Mouse (Mus musculus): ENCODE measurements around the gene Ccdc39. TPM values are rescaled to one million over a fixed set of nuclear protein-coding genes. Genes with fewer than 3 reads are reported as not detected.

Ccdc39 gene
- polyA plus RNA-seq, 1 experiment = not detected

- Histone ChIP-seq H3K36me3 (replicated peaks; ENCODE audit: low read length) (no peaks in the 10 kb centered on the region), H3K9me3 (no peaks in the 10 kb centered on the region; the same call in 1 of the 2 replicates), H3K27me3 (replicated peaks) (no peaks in the 10 kb centered on the region), H3K4me1 (no peaks in the 10 kb centered on the region), H3K4me3 (replicated peaks) (no peak overlapping the region)
- TF ChIP-seq FLI1 (IDR thresholded peaks at IDR 0.05; ENCODE audit: low read length) (no peak), GATA1 (IDR thresholded peaks at IDR 0.05; ENCODE audit: borderline replicate concordance, low read length) (no peak)
Measured at GRCm38 (mm10) chr3:33864000-33864540, 20.0 kb upstream of the Ccdc39 start.

GRCm38 (mm10) chr3:33858939-33859338 is 14.8 kb upstream of the Ccdc39 start:
- H3K36me3 ChIP-seq (replicated peaks; ENCODE audit: low read length) = no peaks in the 10 kb centered on the region
- H3K4me3 ChIP-seq (replicated peaks) = no peak overlapping the region
- no peaks in the 10 kb centered on the region; the same call in 1 of the 2 replicates for H3K9me3 ChIP-seq
- H3K27me3 ChIP-seq (replicated peaks) = no peaks in the 10 kb centered on the region
- H3K4me1 ChIP-seq = no peaks in the 10 kb centered on the region
- TF ChIP-seq FLI1 (IDR thresholded peaks at IDR 0.05; ENCODE audit: low read length) = no peak
- no peak for TF ChIP-seq GATA1 (IDR thresholded peaks at IDR 0.05; ENCODE audit: borderline replicate concordance, low read length)

- H3K36me3 ChIP-seq (replicated peaks; ENCODE audit: low read length) = no peaks in the 10 kb centered on the region
- no peak for TF ChIP-seq GATA1 (IDR thresholded peaks at IDR 0.05; ENCODE audit: borderline replicate concordance, low read length)
- no peak for TF ChIP-seq FLI1 (IDR thresholded peaks at IDR 0.05; ENCODE audit: low read length)
Measured at GRCm38 (mm10) chr3:33853062-33853461, 9.0 kb upstream of the Ccdc39 start.

GRCm38 (mm10) chr3:33850856-33851255 is 6.7 kb upstream of the Ccdc39 start:
- Histone ChIP-seq H3K4me1 (no peaks in the 10 kb centered on the region), H3K27me3 (replicated peaks) (no peaks in the 10 kb centered on the region), H3K36me3 (replicated peaks; ENCODE audit: low read length) (no peaks in the 10 kb centered on the region), H3K4me3 (replicated peaks) (no peak overlapping the region), H3K9me3 (no peaks in the 10 kb centered on the region)
- TF ChIP-seq FLI1 (IDR thresholded peaks at IDR 0.05; ENCODE audit: low read length) (no peak), GATA1 (IDR thresholded peaks at IDR 0.05; ENCODE audit: borderline replicate concordance, low read length) (no peak)

More at GRCm38 (mm10) chr3:33853062-33853461, 9.0 kb upstream of the Ccdc39 start:
- Histone ChIP-seq H3K9me3 (no peaks in the 10 kb centered on the region), H3K4me1 (no peaks in the 10 kb centered on the region), H3K4me3 (replicated peaks) (no peak overlapping the region), H3K27me3 (replicated peaks) (no peaks in the 10 kb centered on the region)

GRCm38 (mm10) chr3:33846639-33847038 is 2.5 kb upstream of the Ccdc39 start:
- TF ChIP-seq GATA1 (IDR thresholded peaks at IDR 0.05; ENCODE audit: borderline replicate concordance, low read length) = no peak
- TF ChIP-seq FLI1 (IDR thresholded peaks at IDR 0.05; ENCODE audit: low read length) = no peak
- Histone ChIP-seq H3K4me1 (peaks cover 7% of the 10 kb centered on the region; the same call in 1 of the 2 replicates), H3K36me3 (replicated peaks; ENCODE audit: low read length) (no peaks in the 10 kb centered on the region), H3K4me3 (replicated peaks) (no peak overlapping the region), H3K9me3 (no peaks in the 10 kb centered on the region), H3K27me3 (replicated peaks) (no peaks in the 10 kb centered on the region)

- Histone ChIP-seq H3K9me3 (peaks cover 4% of the 10 kb centered on the region; the same call in 1 of the 2 replicates), H3K4me3 (replicated peaks) (peak overlapping the region; percentile 66), H3K27me3 (replicated peaks) (no peaks in the 10 kb centered on the region), H3K4me1 (peaks cover 2% of the 10 kb centered on the region; the same call in 1 of the 2 replicates), H3K36me3 (replicated peaks; ENCODE audit: low read length) (no peaks in the 10 kb centered on the region)
- TF ChIP-seq FLI1 (IDR thresholded peaks at IDR 0.05; ENCODE audit: low read length) = no peak
- no peak for TF ChIP-seq GATA1 (IDR thresholded peaks at IDR 0.05; ENCODE audit: borderline replicate concordance, low read length)
Measured at GRCm38 (mm10) chr3:33838877-33839276, 5.2 kb downstream of the Ccdc39 start.

GRCm38 (mm10) chr3:33836576-33836975 is 7.5 kb downstream of the Ccdc39 start:
- H3K4me1 ChIP-seq = no peaks in the 10 kb centered on the region
- H3K9me3 ChIP-seq = peaks cover 4% of the 10 kb centered on the region; the same call in 1 of the 2 replicates
- TF ChIP-seq FLI1 (IDR thresholded peaks at IDR 0.05; ENCODE audit: low read length) (no peak), GATA1 (IDR thresholded peaks at IDR 0.05; ENCODE audit: borderline replicate concordance, low read length) (no peak)
- H3K27me3 ChIP-seq (replicated peaks) = no peaks in the 10 kb centered on the region
- H3K4me3 ChIP-seq (replicated peaks) = no peak overlapping the region
- no peaks in the 10 kb centered on the region for H3K36me3 ChIP-seq (replicated peaks; ENCODE audit: low read length)

GRCm38 (mm10) chr3:33832351-33832750 is 11.8 kb downstream of the Ccdc39 start:
- Histone ChIP-seq H3K4me3 (replicated peaks) (no peak overlapping the region), H3K36me3 (replicated peaks; ENCODE audit: low read length) (no peaks in the 10 kb centered on the region), H3K27me3 (replicated peaks) (no peaks in the 10 kb centered on the region), H3K9me3 (no peaks in the 10 kb centered on the region), H3K4me1 (no peaks in the 10 kb centered on the region)
- TF ChIP-seq GATA1 (IDR thresholded peaks at IDR 0.05; ENCODE audit: borderline replicate concordance, low read length) (no peak), FLI1 (IDR thresholded peaks at IDR 0.05; ENCODE audit: low read length) (no peak)

GRCm38 (mm10) chr3:33824135-33824946 is 19.8 kb downstream of the Ccdc39 start:
- H3K9me3 ChIP-seq = no peaks in the 10 kb centered on the region
- H3K4me3 ChIP-seq (replicated peaks) = no peak overlapping the region

GRCm38 (mm10) chr3:33807151-33807550 is 37.0 kb downstream of the Ccdc39 start:
- no peaks in the 10 kb centered on the region; the same call in 1 of the 2 replicates for H3K4me1 ChIP-seq
- H3K27me3 ChIP-seq (replicated peaks) = no peaks in the 10 kb centered on the region
- TF ChIP-seq FLI1 (IDR thresholded peaks at IDR 0.05; ENCODE audit: low read length) = no peak
- no peak for TF ChIP-seq GATA1 (IDR thresholded peaks at IDR 0.05; ENCODE audit: borderline replicate concordance, low read length)
- no peak overlapping the region for H3K4me3 ChIP-seq (replicated peaks)
- 0 out of 2 replicates have a peak, but pooled peaks cover 2% of the 10 kb centered on the region for H3K9me3 ChIP-seq
- H3K36me3 ChIP-seq (replicated peaks; ENCODE audit: low read length) = peaks cover 95% of the 10 kb centered on the region

More at GRCm38 (mm10) chr3:33824135-33824946, 19.8 kb downstream of the Ccdc39 start:
- Histone ChIP-seq H3K4me1 (peaks cover 3% of the 10 kb centered on the region; the same call in 1 of the 2 replicates), H3K36me3 (replicated peaks; ENCODE audit: low read length) (no peaks in the 10 kb centered on the region), H3K27me3 (replicated peaks) (peaks cover 2% of the 10 kb centered on the region)
- no peak for TF ChIP-seq GATA1 (IDR thresholded peaks at IDR 0.05; ENCODE audit: borderline replicate concordance, low read length)
